Mouse (Mus musculus) cerebellum, adult 8-10 months (tissue): ENCODE measurements around the gene Akt3.
A peak's percentile ranks its signal among the peaks of the same experiment; 100 is the strongest.

Source experiments
- DNase-seq: peaks from one replicate; pipeline ENCODE4 v3.0.0; 2022

Gene Akt3

DNA sequence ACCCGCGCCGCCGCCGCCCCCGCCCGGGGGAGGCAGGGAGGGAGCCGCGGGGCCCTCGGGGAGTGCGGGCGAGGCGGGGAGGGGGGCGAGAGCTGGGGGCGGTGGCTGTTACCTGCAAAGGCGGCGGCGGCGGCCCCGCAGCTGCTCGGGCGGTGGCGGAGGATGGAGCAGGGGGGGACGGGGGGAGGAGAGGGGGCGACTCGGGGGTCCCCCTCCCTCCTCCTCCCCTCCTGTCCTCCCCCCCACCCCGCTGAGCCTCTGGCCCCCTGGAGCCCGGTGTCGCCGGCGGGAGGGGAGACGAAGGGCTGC, at the start of gene Akt3:
TSS of gene Akt3 (minus strand) at position 170 of the 309 bp plus-strand sequence.
- DNase-seq: no peak

DNA sequence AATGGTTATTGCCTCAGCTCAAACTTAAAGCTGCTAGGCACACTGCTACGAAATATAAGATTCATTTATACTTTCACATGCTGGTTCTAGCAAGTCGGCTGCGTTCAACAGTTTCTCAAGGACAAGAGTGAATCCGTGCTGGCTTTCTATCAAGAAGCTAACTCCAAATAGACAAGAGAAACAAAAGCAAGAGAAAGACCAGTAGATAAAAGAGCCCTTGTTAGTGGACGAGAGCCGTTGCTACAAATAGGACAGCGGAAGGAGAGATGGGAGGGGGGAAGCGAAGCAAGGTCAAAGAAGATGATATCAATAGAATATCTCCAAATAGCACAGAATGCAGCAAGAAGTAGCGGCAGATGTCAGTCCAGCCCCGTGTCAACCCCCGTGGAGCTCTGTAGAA, 49.5 kb upstream of the Akt3 start:
- DNase-seq: peak; percentile 20

DNA sequence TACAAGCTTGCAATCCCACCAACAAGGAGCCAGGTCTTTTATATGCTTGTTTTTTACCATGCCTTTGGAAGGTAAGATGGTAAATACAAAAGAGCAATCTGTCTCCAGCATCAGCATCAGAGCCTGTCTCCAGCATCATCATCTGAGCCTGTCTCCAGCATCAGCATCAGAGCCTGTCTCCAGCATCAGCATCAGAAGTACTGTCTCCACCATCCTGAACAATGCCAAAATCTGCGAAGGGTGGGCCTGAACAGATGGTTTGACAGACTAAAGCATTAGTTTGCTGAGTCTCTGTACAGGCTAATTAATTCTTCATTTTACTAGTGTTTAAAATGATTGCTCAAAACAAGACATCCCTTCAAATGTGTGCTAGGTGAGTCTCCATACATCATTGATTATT, 40.2 kb upstream of the Akt3 start:
- DNase-seq: no peak

DNA sequence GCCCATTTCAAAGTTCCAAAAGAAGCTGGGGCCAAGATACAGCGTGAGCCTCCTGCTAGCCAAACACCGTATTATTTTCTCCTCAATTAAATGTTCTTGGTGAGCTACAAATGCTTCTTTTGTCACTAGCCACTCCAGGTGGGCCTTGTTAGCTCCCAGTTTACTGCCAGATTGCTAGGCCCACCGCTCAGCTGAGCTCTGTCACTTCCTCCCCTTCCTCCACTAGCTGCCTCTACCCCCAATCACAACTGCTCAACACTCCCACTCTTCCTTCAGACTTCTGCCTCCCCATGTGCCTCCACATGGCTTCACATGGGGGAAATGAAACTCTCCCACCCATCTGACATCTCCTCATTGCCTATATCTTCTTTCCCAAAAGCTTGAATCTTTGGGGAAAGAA, 28.8 kb upstream of the Akt3 start:
- no peak for DNase-seq

DNA sequence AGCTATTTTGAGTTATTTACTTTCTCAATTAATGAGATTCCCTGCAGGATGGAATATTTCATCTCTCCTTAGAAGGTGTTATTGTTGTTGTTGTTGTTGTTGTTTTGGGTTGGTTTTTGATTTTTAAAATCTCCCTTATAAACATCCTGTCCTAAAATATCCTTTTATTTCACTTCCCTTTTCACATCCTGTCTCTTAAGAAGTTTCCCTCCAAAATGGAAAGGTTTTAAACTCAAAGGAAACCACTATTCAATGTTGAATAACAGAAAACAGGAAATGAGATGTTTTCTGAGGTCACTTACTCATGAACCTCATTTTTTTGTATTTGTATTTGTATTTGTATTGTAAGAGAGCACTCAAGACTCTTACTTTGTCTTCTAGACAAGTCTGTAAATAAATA, 23.9 kb upstream of the Akt3 start:
- DNase-seq: no peak

DNA sequence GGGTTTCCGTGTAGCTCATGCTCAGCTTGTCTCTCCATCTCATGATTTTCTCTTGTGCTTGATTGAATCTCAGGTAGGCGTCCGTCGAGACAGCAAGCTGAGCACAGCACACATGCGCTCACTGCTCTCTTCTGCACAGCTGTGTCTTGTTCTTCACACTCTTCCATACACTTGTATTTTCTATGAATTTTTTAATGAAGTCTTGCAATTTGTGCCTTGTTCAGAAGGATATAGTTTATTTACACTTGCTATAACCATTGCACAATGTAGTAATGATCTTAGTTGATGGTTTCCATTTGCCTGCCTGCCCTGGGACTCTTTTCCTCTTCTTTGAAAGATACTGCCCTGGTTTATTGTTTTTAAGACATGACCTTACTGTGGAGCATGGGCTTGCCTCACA, 19.4 kb upstream of the Akt3 start:
- no peak for DNase-seq

DNA sequence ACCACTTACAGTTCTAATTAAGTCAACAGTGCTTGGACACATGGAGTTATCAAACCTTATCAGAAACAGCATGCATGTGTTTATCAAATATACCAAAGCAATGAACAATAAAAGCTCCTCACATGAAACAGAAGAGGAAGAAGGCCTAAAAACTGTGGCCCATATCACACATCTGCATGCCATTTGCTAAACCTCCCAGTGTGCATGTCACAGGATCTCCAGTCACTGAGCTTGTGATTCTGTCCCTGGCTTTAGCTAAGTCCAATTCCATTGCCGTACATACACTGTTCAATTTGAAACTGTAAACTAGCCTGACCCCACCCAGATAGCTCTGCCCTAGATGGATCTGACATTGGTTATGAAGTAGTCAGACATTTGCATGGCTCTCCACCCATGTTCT, 9.6 kb upstream of the Akt3 start:
- no peak for DNase-seq

DNA sequence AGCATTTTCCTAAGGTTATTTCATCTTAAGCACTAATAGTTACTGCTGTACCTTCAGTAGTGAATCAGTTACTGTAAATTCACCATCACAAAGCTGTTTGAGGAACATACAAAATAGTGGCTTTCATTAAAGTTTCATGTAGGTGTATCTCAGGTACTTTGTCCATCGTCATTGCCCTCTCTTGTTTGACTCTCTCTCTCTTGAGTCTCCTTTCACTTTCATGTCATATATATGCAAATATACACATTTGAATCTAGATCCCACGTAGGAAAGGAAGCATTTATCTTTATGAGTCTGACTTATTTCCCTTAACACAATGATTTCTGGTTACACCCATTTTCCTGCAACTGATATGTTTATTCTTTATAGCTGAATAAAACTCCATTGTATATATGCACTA, 4.9 kb upstream of the Akt3 start:
- DNase-seq: no peak

DNA sequence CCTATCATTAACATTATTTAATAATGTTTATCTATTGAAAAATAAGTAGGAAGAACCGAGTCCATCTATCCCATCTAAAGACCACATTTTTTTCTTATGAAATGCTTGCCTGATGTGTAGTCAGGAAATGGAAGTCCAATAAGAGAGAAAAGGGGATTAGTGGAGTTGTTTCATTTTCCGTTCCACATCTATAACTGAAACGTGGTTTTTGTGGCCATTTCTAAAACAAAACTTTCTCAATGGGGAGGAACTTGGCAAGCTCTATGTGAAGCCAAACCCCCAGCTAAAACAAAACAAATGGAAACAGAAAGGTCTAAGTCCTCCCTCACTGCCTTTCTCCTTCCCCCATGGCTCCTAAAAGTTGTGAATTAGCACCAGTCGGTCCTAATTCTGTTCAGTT, 2.8 kb upstream of the Akt3 start:
- DNase-seq: no peak

DNA sequence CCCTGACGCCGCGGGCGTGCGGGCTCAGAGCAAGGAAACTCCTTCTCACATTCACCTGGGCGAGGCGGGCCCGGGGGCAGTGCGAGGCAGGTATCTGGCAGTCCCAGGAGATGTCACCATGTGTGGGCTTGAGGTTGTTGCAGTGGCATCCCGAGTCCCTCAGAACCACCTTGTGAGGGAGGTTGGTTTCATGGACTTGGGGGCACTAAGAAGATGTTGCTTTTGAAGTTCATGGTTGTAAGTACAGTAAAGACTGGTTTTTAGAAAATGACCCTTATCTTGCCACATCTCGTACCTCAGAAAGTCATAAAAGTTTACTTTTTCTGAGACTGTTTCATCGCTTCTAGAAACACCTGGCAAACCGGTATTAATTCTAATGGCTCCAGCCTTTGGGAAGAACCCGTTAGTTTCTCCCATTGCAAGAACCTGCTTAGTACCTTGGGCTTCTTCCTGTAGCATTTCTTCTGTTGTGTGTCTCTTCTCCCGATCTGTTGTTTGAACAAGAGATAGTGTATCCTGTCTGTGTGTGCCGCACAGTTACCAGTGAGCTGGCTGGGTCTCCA, 1.1 kb upstream of the Akt3 start:
- peak; percentile 13 for DNase-seq

DNA sequence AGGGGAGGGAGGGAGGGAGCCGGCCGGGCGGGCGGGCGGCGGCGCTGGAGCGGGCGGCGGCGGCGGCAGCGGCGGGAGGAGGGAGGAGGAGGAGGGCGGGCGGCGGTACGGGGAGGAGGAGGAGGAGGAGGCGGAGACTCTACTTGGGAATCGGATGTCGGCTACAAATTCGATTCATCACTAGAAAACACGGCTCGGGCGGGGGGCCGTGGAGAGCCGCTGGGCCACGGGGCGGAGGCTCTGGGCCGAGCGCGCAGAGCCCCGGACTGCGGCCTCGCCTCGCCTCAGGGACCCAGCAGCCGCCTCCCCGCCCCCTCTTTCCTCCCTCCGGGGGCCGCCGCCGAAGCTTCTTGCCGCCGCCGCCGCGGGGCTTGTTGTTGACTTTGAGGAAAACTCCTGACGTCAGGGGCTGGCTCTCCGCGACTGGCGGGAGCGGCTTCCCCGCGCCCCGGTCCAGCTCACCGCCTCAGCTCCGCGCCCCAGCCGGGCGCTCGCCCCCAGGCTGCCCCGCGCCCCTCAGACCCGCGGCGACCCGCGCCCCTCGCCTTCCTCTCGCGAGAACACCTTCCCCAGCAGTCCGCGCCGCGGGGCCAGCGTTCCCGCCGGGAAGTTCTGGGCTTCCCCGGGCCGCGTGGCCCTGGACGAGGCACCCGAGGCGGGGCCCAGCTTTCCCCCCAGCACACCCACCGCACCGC, 487 bp upstream of the Akt3 start:
- DNase-seq: peak; percentile 75

DNA sequence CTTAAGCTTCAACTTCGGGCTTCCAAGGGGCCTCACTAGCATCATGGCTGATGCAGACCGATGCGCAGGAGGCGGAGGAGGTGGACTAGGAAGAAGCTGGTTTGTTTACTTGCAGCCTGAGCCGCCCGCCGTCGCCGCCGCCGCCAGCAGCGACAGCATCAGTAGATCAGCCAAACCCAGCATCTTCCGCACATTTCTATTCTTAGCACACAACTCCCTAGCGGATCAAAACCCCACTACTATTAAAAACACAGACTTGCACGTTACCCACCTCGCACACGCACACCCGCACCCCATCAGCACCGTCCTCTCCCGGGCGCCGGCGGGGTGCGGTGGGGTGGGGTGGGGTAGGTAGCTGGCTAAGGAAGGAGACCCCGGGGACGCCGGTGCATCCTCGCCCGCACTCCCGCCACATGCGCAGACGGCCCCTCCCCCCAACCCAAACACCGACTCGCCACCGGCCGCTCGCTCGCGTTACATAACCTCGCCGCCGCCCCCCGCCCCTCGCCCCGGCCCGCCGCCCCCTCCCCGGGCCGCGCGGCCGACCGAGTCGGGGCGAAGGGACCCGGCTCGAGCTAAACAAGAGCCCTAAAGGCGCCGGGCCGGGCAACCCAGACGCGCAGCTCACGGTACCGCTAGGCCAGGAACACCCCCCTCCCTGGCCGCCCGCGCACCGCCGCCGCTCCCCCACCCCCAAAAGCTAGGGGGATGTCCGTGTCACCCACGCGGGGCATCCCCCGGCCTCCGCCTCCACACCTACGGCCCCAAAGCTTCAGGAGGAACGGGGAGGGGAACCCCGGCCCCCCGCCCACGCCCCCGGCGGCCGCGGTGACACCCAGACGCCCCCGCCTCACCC, 597 bp downstream of the Akt3 start:
- DNase-seq: peak; percentile 65

DNA sequence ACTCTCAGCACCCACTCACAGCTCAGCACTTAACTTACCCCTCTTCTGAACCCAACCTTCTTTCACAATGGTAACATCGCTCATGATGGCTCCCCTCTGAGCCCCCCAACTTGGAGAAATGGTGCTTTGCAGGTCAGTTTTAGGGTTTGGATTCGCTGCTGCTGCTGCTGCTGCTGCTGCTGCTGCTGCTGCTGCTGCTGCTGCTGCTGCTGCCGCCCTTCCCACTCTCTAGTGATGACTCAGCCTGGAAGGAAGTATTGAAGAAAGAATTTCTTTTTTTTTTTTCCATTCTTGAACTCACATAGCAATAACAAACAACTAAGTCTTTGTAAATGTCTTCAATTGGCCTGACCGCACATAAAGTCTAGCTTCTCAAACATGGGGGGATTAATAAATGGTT, 9.4 kb downstream of the Akt3 start:
- DNase-seq: no peak

DNA sequence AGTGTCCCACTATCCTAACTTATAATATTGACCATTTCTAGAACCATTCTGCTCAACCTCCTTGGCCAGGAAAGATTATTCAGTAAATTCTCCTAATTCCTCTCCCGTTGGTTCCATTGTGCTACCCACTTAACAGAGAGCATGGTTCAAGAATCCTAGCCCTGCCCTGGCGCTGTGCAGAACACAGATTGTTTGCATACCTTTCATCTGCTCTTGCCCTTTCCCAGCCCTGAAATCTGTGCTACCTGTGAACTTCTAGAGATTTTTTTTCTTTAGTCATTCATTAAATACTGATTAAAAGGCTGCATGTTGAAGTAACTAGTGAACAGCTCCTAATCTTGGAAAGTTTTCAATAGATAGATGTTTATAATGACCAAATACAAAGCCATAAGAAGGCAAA, 19.6 kb downstream of the Akt3 start:
- no peak for DNase-seq

DNA sequence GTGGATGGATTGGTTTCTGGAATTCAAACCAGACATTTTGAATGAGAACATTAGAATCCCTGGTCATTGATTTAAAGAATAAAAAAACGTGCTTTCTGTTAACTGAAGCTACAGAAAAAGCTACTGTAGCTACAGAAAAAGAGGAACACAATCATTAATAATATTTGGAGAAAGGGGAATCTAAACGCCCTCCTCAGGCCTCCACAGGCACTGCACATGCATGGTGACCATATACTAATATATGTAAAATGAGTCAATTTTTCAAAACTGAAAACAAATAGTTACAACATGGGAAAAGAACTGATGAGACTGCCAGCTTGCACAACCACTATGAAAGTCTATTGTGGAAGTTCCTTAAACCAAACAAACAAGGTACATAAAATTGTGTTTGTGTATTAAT, 21.3 kb downstream of the Akt3 start:
- DNase-seq: no peak

DNA sequence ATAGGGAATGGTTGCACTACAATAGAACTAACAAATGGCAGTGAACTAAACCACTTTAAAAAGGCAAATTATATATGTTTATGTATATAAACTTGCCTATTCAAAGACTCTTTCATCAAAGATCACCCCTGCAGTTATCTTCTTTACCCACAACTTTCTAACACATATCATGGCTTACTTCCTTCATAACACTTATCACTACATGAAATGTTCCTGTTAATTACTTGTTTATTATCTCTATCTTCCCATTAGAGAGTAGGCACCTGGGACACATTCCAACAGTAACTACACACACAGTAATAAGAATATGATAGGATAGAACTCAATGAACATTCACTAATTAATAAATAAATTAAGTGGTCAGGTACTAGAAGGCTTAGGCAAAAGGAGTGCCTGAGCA, 21.8 kb downstream of the Akt3 start:
- DNase-seq: no peak

DNA sequence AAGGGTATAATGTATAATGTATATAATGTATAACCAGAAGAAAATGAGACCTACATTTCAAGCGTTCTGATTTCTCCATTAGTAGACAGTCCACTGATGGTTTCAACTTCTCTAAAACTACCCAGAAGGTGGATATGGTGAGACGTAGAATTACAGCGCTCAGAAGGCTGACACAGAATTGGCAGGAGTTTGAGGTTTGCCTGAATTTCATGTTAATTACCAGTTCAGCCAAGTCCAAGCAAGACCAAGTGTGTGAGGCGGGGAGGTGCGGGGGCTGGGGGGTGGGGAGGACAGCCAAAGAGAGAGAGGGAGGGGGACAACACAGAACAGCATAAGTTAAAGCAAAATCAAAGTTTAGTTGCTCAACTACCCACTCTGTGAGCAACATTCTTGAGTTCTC, 23.5 kb downstream of the Akt3 start:
- no peak for DNase-seq

DNA sequence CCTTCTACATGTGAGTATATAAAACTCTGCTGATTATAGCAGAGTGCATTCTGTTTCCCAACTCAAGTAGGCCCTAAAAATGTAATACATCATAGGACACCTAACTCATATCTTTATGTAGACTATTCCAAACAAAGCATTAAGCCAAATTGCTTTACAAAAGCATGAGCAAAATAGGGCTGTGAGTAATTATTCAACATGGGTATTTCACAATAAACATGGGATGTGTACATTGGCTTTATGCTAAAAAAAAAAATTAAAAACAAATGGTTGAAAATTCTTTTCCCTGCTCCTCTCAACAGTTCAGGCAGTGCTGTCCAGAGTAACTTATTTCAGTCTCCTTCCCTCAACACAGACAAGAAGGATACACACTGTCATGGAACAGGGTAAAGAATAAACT, 26.9 kb downstream of the Akt3 start:
- DNase-seq: no peak

DNA sequence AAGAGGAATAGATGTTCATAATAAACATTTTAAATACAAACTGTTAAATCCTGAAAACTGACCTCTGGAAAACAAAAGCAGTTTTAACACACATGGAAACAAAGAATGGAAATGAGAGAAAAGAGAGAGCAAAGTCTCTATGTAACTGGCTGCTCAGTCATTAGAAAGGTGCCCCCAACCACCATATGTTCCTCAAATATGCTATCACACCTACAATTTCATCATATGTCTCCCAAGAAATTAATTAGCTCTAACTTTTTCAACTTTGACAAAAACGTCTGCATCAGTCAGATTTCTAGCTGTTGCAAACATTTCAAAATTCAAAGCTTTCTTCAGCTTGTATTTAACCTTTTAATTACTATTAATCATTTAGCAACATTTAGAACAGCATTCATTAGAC, 59.0 kb downstream of the Akt3 start:
- DNase-seq: no peak

DNA sequence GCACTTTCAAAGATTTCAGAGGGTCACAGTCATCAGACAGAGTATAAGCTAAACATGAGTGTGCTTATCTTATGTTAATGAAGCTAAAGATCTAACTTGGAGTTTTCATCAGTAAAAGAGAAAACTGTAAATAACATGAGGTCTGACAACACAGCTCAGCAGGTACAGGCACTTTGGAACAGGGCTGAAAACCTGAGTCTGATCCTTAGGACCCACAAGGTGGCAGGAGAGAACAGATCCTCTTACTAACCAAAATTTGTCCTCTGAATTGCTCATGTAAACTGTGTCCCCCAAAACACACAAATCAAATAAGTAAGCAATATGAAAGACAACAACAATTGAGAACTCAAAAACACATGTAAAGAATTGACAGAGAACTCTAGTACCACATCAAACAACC, 62.8 kb downstream of the Akt3 start:
- peak; percentile 30 for DNase-seq

DNA sequence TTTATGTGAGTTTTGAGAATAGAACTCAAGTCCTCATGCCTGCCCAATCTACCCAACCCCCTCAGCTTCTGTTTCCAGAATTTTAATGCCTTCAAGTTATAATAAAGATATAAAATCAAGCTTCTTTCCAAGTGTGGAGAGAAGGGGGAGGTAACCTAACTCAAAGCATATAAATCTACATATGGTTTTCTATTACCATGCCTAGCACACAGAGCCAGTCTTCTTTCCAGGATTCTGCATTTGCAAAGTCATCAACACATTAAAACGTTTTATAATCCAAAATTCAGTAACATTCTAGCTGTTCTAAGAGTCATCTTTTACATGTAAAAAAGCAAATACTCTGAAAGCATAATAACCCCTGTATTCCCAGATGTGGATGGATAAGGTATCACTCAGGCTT, 63.7 kb downstream of the Akt3 start:
- DNase-seq: no peak

DNA sequence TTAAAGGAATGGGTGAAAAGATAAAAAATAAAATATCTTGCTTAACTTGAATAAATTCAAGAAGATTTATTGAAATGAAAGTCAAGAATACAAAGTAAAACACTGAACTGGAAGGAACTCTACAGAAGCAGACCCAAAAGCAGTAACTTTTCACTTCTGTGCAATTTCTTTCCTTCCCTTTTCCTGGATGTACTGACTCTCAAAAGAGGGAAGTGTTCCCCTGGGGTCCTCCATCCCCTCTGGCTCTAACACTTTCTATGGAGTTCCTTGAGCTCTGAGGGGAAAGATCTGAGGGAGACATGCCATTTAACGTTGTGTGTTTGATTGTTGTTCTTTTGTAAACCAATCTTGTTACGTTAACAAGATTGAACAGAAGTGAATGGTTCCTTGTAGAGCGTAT, 66.4 kb downstream of the Akt3 start:
- no peak for DNase-seq

DNA sequence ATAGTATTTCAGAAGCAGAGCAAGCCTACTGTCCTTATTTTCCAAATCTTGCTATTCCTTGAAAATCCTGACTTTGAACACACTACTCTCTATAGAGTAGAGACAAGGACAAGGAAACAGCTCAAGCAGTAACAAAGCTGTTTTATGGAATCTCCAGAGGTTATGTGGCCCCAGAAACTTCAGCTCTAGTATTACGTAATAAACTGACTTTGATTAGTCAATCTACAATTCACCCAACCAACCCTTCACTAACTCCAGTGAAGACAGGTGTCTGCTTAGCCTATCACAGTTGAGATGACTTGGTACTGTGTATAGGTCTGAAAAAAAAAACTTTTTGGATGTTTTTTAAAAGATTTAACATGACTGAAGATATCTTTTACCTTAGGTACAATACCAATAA, 67.6 kb downstream of the Akt3 start:
- no peak for DNase-seq

DNA sequence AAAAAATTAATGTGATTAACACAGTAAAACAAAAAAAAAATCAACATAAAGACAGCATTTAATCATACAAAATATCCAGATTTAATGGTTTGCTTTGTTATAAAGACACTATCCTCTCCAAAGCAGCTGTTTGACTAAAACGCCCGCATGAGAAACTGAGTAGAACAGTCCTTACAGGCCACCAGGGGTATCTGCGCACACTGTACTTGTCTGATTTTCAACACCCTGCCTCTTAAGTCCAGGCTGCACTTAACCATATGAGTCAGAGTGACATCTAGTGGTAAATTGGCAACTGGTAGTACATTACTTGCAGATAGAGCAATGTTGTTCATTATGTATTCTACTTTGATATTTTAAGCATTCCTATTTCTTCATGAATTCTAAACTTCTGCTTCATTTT, 69.3 kb downstream of the Akt3 start:
- DNase-seq: peak; percentile 35

DNA sequence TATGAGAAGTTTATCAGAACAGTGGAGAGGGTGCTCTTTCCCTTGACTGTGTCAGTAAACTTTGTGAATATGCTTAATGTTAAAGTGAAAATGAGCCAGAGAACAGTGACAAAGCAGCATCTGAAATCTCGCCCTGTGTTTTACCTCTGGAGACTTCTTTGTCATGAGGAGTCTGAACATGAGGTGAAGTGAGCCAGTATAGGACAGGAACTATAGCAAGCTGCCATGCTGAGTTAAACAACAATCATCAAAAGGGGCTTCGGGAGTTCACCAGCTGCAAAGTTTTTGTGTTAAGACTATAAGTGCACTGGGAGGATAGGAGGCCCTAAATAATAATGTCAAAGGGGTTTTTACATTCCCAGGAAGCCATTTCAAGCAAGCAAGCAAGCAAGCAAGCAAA, 71.3 kb downstream of the Akt3 start:
- no peak for DNase-seq
